Mouse (Mus musculus) embryonic fibroblast, embryonic 13.5 days (primary cell): Measurements from ENCODE around the gene Mgmt.

ENCODE experiments used
- CTCF ChIP-seq: IDR thresholded peaks from 2 replicates; pipeline ENCODE4 v1.5.1; 2011; ENCODE audit warnings: mild to moderate bottlenecking, control low read depth, low read length, moderate library complexity, borderline replicate concordance; ENCODE audit not compliant: insufficient read depth
- POLR2A ChIP-seq: IDR thresholded peaks from 2 replicates; pipeline ENCODE4 v1.6.1; 2011; ENCODE audit warnings: low read depth, mild to moderate bottlenecking, control low read depth, low read length, moderate library complexity

GRCm38 (mm10) chr7:137061109-137061508, 166.7 kb downstream of the Mgmt start:
- TF ChIP-seq CTCF = no peak
- TF ChIP-seq POLR2A = no peak
